Mouse (Mus musculus): ENCODE data around the gene Ccdc183. TPM values are rescaled to one million over a fixed set of nuclear protein-coding genes. Genes with fewer than 3 reads are reported as not detected.

Gene Ccdc183
- polyA plus RNA-seq, 1 experiment from 2014 or later, result 0.18 TPM

GRCm38 (mm10) chr2:25574136-25574535 lies 43.3 kb downstream of the Ccdc183 start:
- peak overlapping the region; percentile 93 for H3K27ac ChIP-seq

GRCm38 (mm10) chr2:25573068-25573467 lies 44.4 kb downstream of the Ccdc183 start:
- peaks cover 27% of the 10 kb centered on the region for H3K27me3 ChIP-seq (ENCODE audit: insufficient read depth, poor library complexity, severe bottlenecking)
- no peak overlapping the region for H3K27ac ChIP-seq
- no peak for DNase-seq (ENCODE audit: low spot score)
- 95% methylated on average over 2 of the region's 2 CpGs for WGBS
- H3K4me1 ChIP-seq (replicated peaks), result peaks cover 54% of the 10 kb centered on the region
- peaks cover 50% of the 10 kb centered on the region for H3K36me3 ChIP-seq
- H3K9me3 ChIP-seq, result no peaks in the 10 kb centered on the region
- H3K4me3 ChIP-seq, result peak overlapping the region; percentile 73; the same call in 1 of the 2 replicates

More at GRCm38 (mm10) chr2:25574136-25574535, 43.3 kb downstream of the Ccdc183 start:
- H3K27me3 ChIP-seq (ENCODE audit: insufficient read depth, poor library complexity, severe bottlenecking), result peaks cover 38% of the 10 kb centered on the region
- peaks cover 40% of the 10 kb centered on the region for H3K36me3 ChIP-seq
- H3K4me1 ChIP-seq (replicated peaks), result peaks cover 60% of the 10 kb centered on the region
- peak overlapping the region; percentile 73 for H3K4me3 ChIP-seq
- 20% methylated on average over 11 of the region's 11 CpGs for WGBS
- DNase-seq (ENCODE audit: low spot score), result no peak
- H3K9me3 ChIP-seq, result no peaks in the 10 kb centered on the region

- no peak for DNase-seq (ENCODE audit: low spot score)
- Histone ChIP-seq H3K4me1 (replicated peaks) (peaks cover 36% of the 10 kb centered on the region), H3K9me3 (no peaks in the 10 kb centered on the region), H3K27me3 (ENCODE audit: insufficient read depth, poor library complexity, severe bottlenecking) (peaks cover 9% of the 10 kb centered on the region), H3K36me3 (peaks cover 69% of the 10 kb centered on the region), H3K27ac (no peak overlapping the region), H3K4me3 (no peak overlapping the region)
- 93% methylated on average over 4 of the region's 4 CpGs for WGBS
Measured at GRCm38 (mm10) chr2:25571221-25571620, 46.3 kb downstream of the Ccdc183 start.

- H3K36me3 ChIP-seq, result peaks cover 88% of the 10 kb centered on the region
Measured at GRCm38 (mm10) chr2:25569323-25569722, 48.2 kb downstream of the Ccdc183 start.

GRCm38 (mm10) chr2:25568473-25569019 lies 48.9 kb downstream of the Ccdc183 start:
- peaks cover 95% of the 10 kb centered on the region for H3K36me3 ChIP-seq
- H3K4me1 ChIP-seq (replicated peaks), result peaks cover 16% of the 10 kb centered on the region
- WGBS, result 88% methylated on average over 6 of the region's 6 CpGs
- H3K27me3 ChIP-seq (ENCODE audit: insufficient read depth, poor library complexity, severe bottlenecking), result no peaks in the 10 kb centered on the region
- no peaks in the 10 kb centered on the region for H3K9me3 ChIP-seq
- H3K4me3 ChIP-seq, result no peak overlapping the region
- DNase-seq (ENCODE audit: low spot score), result no peak
- no peak overlapping the region for H3K27ac ChIP-seq

More at GRCm38 (mm10) chr2:25569323-25569722, 48.2 kb downstream of the Ccdc183 start:
- Histone ChIP-seq H3K27me3 (ENCODE audit: insufficient read depth, poor library complexity, severe bottlenecking) (no peaks in the 10 kb centered on the region), H3K4me3 (no peak overlapping the region), H3K4me1 (replicated peaks) (peaks cover 24% of the 10 kb centered on the region), H3K9me3 (no peaks in the 10 kb centered on the region), H3K27ac (no peak overlapping the region)
- WGBS, result 96% methylated on average over 3 of the region's 3 CpGs
- no peak for DNase-seq (ENCODE audit: low spot score)

- Histone ChIP-seq H3K9me3 (no peaks in the 10 kb centered on the region), H3K36me3 (peaks cover 99% of the 10 kb centered on the region), H3K27ac (no peak overlapping the region), H3K27me3 (ENCODE audit: insufficient read depth, poor library complexity, severe bottlenecking) (no peaks in the 10 kb centered on the region), H3K4me3 (no peak overlapping the region), H3K4me1 (replicated peaks) (0 out of 2 replicates have a peak, but pooled peaks cover 5% of the 10 kb centered on the region)
- 89% methylated on average over 6 of the region's 6 CpGs for WGBS
- DNase-seq (ENCODE audit: low spot score), result no peak
Measured at GRCm38 (mm10) chr2:25566558-25566957, 50.9 kb downstream of the Ccdc183 start.

- H3K4me1 ChIP-seq (replicated peaks), result 0 out of 2 replicates have a peak, but pooled peaks cover 5% of the 10 kb centered on the region
- DNase-seq (ENCODE audit: low spot score), result no peak
- H3K27me3 ChIP-seq (ENCODE audit: insufficient read depth, poor library complexity, severe bottlenecking), result no peaks in the 10 kb centered on the region
- H3K9me3 ChIP-seq, result no peaks in the 10 kb centered on the region
- H3K36me3 ChIP-seq, result peaks cover 100% of the 10 kb centered on the region
- no peak overlapping the region for H3K4me3 ChIP-seq
- no peak overlapping the region for H3K27ac ChIP-seq
- 92% methylated on average over 8 of the region's 8 CpGs for WGBS
Measured at GRCm38 (mm10) chr2:25565741-25566140, 51.7 kb downstream of the Ccdc183 start.

- WGBS, result 81% methylated on average over 9 of the region's 9 CpGs
- DNase-seq (ENCODE audit: low spot score), result no peak
- Histone ChIP-seq H3K36me3 (peaks cover 72% of the 10 kb centered on the region), H3K4me1 (replicated peaks) (peaks cover 22% of the 10 kb centered on the region), H3K27me3 (ENCODE audit: insufficient read depth, poor library complexity, severe bottlenecking) (no peaks in the 10 kb centered on the region), H3K4me3 (no peak overlapping the region), H3K9me3 (no peaks in the 10 kb centered on the region), H3K27ac (no peak overlapping the region)
Measured at GRCm38 (mm10) chr2:25561946-25562345, 55.5 kb downstream of the Ccdc183 start.

GRCm38 (mm10) chr2:25560551-25560950 lies 56.9 kb downstream of the Ccdc183 start:
- Histone ChIP-seq H3K4me3 (peak overlapping the region; percentile 9; the same call in 1 of the 2 replicates), H3K4me1 (replicated peaks) (peaks cover 30% of the 10 kb centered on the region), H3K9me3 (no peaks in the 10 kb centered on the region), H3K27me3 (ENCODE audit: insufficient read depth, poor library complexity, severe bottlenecking) (no peaks in the 10 kb centered on the region), H3K27ac (no peak overlapping the region), H3K36me3 (peaks cover 58% of the 10 kb centered on the region)
- DNase-seq (ENCODE audit: low spot score), result no peak
- WGBS, result 92% methylated on average over 8 of the region's 8 CpGs

- peak overlapping the region; percentile 95; the same call in 1 of the 2 replicates for H3K27ac ChIP-seq
- H3K27me3 ChIP-seq (ENCODE audit: insufficient read depth, poor library complexity, severe bottlenecking), result no peaks in the 10 kb centered on the region
- peaks cover 40% of the 10 kb centered on the region for H3K36me3 ChIP-seq
- no peak for DNase-seq (ENCODE audit: low spot score)
- peaks cover 30% of the 10 kb centered on the region for H3K4me1 ChIP-seq (replicated peaks)
- 85% methylated on average over 6 of the region's 6 CpGs for WGBS
- peak overlapping the region; percentile 99 for H3K4me3 ChIP-seq
- H3K9me3 ChIP-seq, result no peaks in the 10 kb centered on the region
Measured at GRCm38 (mm10) chr2:25558774-25559173, 58.7 kb downstream of the Ccdc183 start.

Other genes with a start within 250 kb of the Ccdc183 start
- 71.6 and 75.1 TPM in 2 replicates for gene Sapcd2, start 245.4 kb downstream of the Ccdc183 start, polyA plus RNA-seq (2016; fragmentation: Nextera tagmentation; extraction: Ambion mirVana)
- 0.31 TPM in 1 of 2 replicates, not detected in the other for gene Entpd2, start 221.8 kb downstream of the Ccdc183 start, polyA plus RNA-seq (2016; fragmentation: Nextera tagmentation; extraction: Ambion mirVana)
- 75.1 and 155 TPM in 2 replicates for gene Npdc1, start 218.3 kb downstream of the Ccdc183 start, polyA plus RNA-seq (2016; fragmentation: Nextera tagmentation; extraction: Ambion mirVana)
- not detected in 2 replicates for gene Fut7, start 194.4 kb downstream of the Ccdc183 start, polyA plus RNA-seq (2016; fragmentation: Nextera tagmentation; extraction: Ambion mirVana)
- gene Abca2, start 189.0 kb downstream of the Ccdc183 start, polyA plus RNA-seq (2016; fragmentation: Nextera tagmentation; extraction: Ambion mirVana), result 5.7 and 5.9 TPM in 2 replicates
- gene Clic3, start 160.8 kb downstream of the Ccdc183 start, polyA plus RNA-seq (2016; fragmentation: Nextera tagmentation; extraction: Ambion mirVana), result 0.90 and 1.2 TPM in 2 replicates
- gene Paxx, start 156.6 kb downstream of the Ccdc183 start, polyA plus RNA-seq (2016; fragmentation: Nextera tagmentation; extraction: Ambion mirVana), result 17.0 and 31.3 TPM in 2 replicates
- 0.49 and 1.7 TPM in 2 replicates for gene Ptgds, start 147.6 kb downstream of the Ccdc183 start, polyA plus RNA-seq (2016; fragmentation: Nextera tagmentation; extraction: Ambion mirVana)
- gene Lcn12, start 123.8 kb downstream of the Ccdc183 start, polyA plus RNA-seq (2016; fragmentation: Nextera tagmentation; extraction: Ambion mirVana), result not detected in 2 replicates
- gene Fbxw5, start 116.9 kb downstream of the Ccdc183 start, polyA plus RNA-seq (2016; fragmentation: Nextera tagmentation; extraction: Ambion mirVana), result 88.3 and 109 TPM in 2 replicates
- gene C8g, start 116.0 kb downstream of the Ccdc183 start, polyA plus RNA-seq (2016; fragmentation: Nextera tagmentation; extraction: Ambion mirVana), result 5.8 and 6.0 TPM in 2 replicates
- 38.2 and 40.1 TPM in 2 replicates for gene Traf2, start 70.7 kb downstream of the Ccdc183 start, polyA plus RNA-seq (2016; fragmentation: Nextera tagmentation; extraction: Ambion mirVana)
- 376 and 388 TPM in 2 replicates for gene Edf1, start 59.8 kb downstream of the Ccdc183 start, polyA plus RNA-seq (2016; fragmentation: Nextera tagmentation; extraction: Ambion mirVana)
- 1.4 and 3.8 TPM in 2 replicates for gene Mamdc4, start 42.8 kb downstream of the Ccdc183 start, polyA plus RNA-seq (2016; fragmentation: Nextera tagmentation; extraction: Ambion mirVana)
- gene Phpt1, start 42.5 kb downstream of the Ccdc183 start, polyA plus RNA-seq (2016; fragmentation: Nextera tagmentation; extraction: Ambion mirVana), result 163 and 189 TPM in 2 replicates
- 0.05 and 0.44 TPM in 2 replicates for gene Ajm1, start 35.9 kb downstream of the Ccdc183 start, polyA plus RNA-seq (2016; fragmentation: Nextera tagmentation; extraction: Ambion mirVana)
- gene Rabl6, start 9.2 kb downstream of the Ccdc183 start, polyA plus RNA-seq (2016; fragmentation: Nextera tagmentation; extraction: Ambion mirVana), result 75.5 and 80.0 TPM in 2 replicates
- gene Tmem141, start 4.3 kb upstream of the Ccdc183 start, polyA plus RNA-seq (2016; fragmentation: Nextera tagmentation; extraction: Ambion mirVana), result 17.4 and 18.3 TPM in 2 replicates
- 1.00 and 1.2 TPM in 2 replicates for gene Fcna, start 10.4 kb upstream of the Ccdc183 start, polyA plus RNA-seq (2016; fragmentation: Nextera tagmentation; extraction: Ambion mirVana)
- gene Lcn8, start 35.4 kb upstream of the Ccdc183 start, polyA plus RNA-seq (2016; fragmentation: Nextera tagmentation; extraction: Ambion mirVana), result not detected in 2 replicates
- not detected in 2 replicates for gene Lcn5, start 40.3 kb upstream of the Ccdc183 start, polyA plus RNA-seq (2016; fragmentation: Nextera tagmentation; extraction: Ambion mirVana)
- not detected in 2 replicates for gene Lcn6, start 59.1 kb upstream of the Ccdc183 start, polyA plus RNA-seq (2016; fragmentation: Nextera tagmentation; extraction: Ambion mirVana)
- not detected in 2 replicates for gene Lcn10, start 65.0 kb upstream of the Ccdc183 start, polyA plus RNA-seq (2016; fragmentation: Nextera tagmentation; extraction: Ambion mirVana)
- not detected in 2 replicates for gene Obp2a, start 82.4 kb upstream of the Ccdc183 start, polyA plus RNA-seq (2016; fragmentation: Nextera tagmentation; extraction: Ambion mirVana)
- 77.9 and 86.1 TPM in 2 replicates for gene Bmyc, start 89.1 kb upstream of the Ccdc183 start, polyA plus RNA-seq (2016; fragmentation: Nextera tagmentation; extraction: Ambion mirVana)
- gene Obp2b, start 119.3 kb upstream of the Ccdc183 start, polyA plus RNA-seq (2016; fragmentation: Nextera tagmentation; extraction: Ambion mirVana), result not detected in 2 replicates
- not detected in 2 replicates for gene Lcn3, start 147.9 kb upstream of the Ccdc183 start, polyA plus RNA-seq (2016; fragmentation: Nextera tagmentation; extraction: Ambion mirVana)
- not detected in 2 replicates for gene Lcn11, start 159.3 kb upstream of the Ccdc183 start, polyA plus RNA-seq (2016; fragmentation: Nextera tagmentation; extraction: Ambion mirVana)
- gene Gm13539, start 164.6 kb upstream of the Ccdc183 start, polyA plus RNA-seq (2016; fragmentation: Nextera tagmentation; extraction: Ambion mirVana), result not detected in 2 replicates
- not detected in 2 replicates for gene Glt6d1, start 198.2 kb upstream of the Ccdc183 start, polyA plus RNA-seq (2016; fragmentation: Nextera tagmentation; extraction: Ambion mirVana)
- gene Lcn9, start 205.5 kb upstream of the Ccdc183 start, polyA plus RNA-seq (2016; fragmentation: Nextera tagmentation; extraction: Ambion mirVana), result not detected in 2 replicates
- gene Sohlh1, start 229.6 kb upstream of the Ccdc183 start, polyA plus RNA-seq (2016; fragmentation: Nextera tagmentation; extraction: Ambion mirVana), result not detected in 2 replicates
- gene Kcnt1, start 246.1 kb upstream of the Ccdc183 start, polyA plus RNA-seq (2016; fragmentation: Nextera tagmentation; extraction: Ambion mirVana), result 0.45 and 1.0 TPM in 2 replicates

Measured in hindbrain, embryonic 10.5 days (tissue).